Mouse (Mus musculus) bone marrow macrophage, adult 2 months (primary cell): ENCODE results near the gene Gm17455.

Source experiments
- CTCF ChIP-seq: IDR thresholded peaks from 2 replicates; pipeline ENCODE4 v1.5.1; 2012; ENCODE audit warnings: low read depth, mild to moderate bottlenecking, low read length, moderate library complexity
- POLR2A ChIP-seq: IDR thresholded peaks from 2 replicates; pipeline ENCODE4 v1.6.1; 2012; ENCODE audit warnings: mild to moderate bottlenecking, low read depth, low read length, borderline replicate concordance

GRCm38 (mm10) chr10:60369405-60369804, 30.1 kb upstream of the Gm17455 start:
- no peak for TF ChIP-seq CTCF
- no peak for TF ChIP-seq POLR2A
